ENCODE assay signal across 8 mouse cellular contexts in genomic region chr11:29246883-29247650, GRCm38 (mm10). TPM values are rescaled to one million over a fixed set of nuclear protein-coding genes. Genes with fewer than 3 reads are reported as not detected.
DNase-seq lines count a peak whose midpoint lies in the region; ATAC-seq lines count a peak whose summit lies in the region.

Cfap36 (minus strand) TSS chr11:29247409.

- H3K9ac ChIP-seq in hindbrain, embryonic 16.5 days (ENCODE audit: low read depth, low read length): peak within 1 kb of the TSS; percentile 88

- no peaks in the 10 kb centered on the region for H3K79me2 ChIP-seq in macrophage (ENCODE audit: inconsistent target)

- ATAC-seq in hindbrain, embryonic 16.5 days: peak; percentile 100

- WGBS in hindbrain, embryonic 16.5 days: under 1% methylated on average over 53 of the region's 53 CpGs
- WGBS in macrophage (ENCODE audit: missing documents): under 1% methylated on average over 53 of the region's 53 CpGs

- H3K27me3 ChIP-seq in hindbrain, embryonic 16.5 days (replicated peaks; ENCODE audit: control insufficient read depth, insufficient read depth, low read length): no peaks in the 10 kb centered on the region

- H3K4me3 ChIP-seq in hindbrain, embryonic 16.5 days (ENCODE audit: low read length): peak within 1 kb of the TSS; percentile 94
- H3K4me3 ChIP-seq in macrophage (ENCODE audit: inconsistent target): peak within 1 kb of the TSS; percentile 75

- H3K4me2 ChIP-seq in hindbrain, embryonic 16.5 days (ENCODE audit: low read length): peak within 1 kb of the TSS; percentile 80

- no peaks in the 10 kb centered on the region for H3K9me3 ChIP-seq in hindbrain, embryonic 16.5 days (ENCODE audit: control insufficient read depth, low read length)

- DNase-seq in WW6 (ENCODE audit: low read depth, low spot score): peak; percentile 96
- peak; percentile 72 to 90 for DNase-seq in cerebellum, postnatal 4 days (ENCODE audit: low spot score in 2 of 2)
- peak; percentile 92 for DNase-seq in gastrocnemius, adult 18-20 months (ENCODE audit: low spot score)
- DNase-seq in left cerebral cortex, adult 18-20 months (ENCODE audit: low spot score in 2 of 2): peak; percentile 86 to 91
- peak; percentile 96 for DNase-seq in right cerebral cortex, adult 18-20 months
- peak; percentile 55 for DNase-seq in urinary bladder, postnatal 10 days (ENCODE audit: low spot score)

- peaks cover 3% of the 10 kb centered on the region; the same call in 1 of the 2 replicates for H3K36me3 ChIP-seq in hindbrain, embryonic 16.5 days (ENCODE audit: control insufficient read depth, insufficient read depth, low read length)
- 0 out of 2 replicates have a peak, but pooled peaks cover 3% of the 10 kb centered on the region for H3K36me3 ChIP-seq in macrophage (ENCODE audit: inconsistent target)

- H3K27ac ChIP-seq in hindbrain, embryonic 16.5 days (ENCODE audit: low read depth, low read length): peak within 1 kb of the TSS; percentile 93
- H3K27ac ChIP-seq in macrophage: no peak within 1 kb of the TSS

- H3K4me1 ChIP-seq in hindbrain, embryonic 16.5 days (ENCODE audit: control insufficient read depth, insufficient read depth, low read depth, low read length): peaks cover 13% of the 10 kb centered on the region

RNA-seq across cellular contexts. Expression of gene Cfap36, which starts in this region (rescaled TPM):
- 10 to 100 TPM in 1 of 2 experiments, 1 to 10 TPM in 1; 8.2 to 12.2 TPM for total RNA-seq in gastrocnemius, adult 18-20 months (2021)
- 121 and 146 TPM in 2 replicates for polyA plus RNA-seq in hindbrain, embryonic 16.5 days (2015; fragmentation: Nextera tagmentation; extraction: Ambion mirVana)
- 100 to 1,000 TPM; 123 to 125 TPM for total RNA-seq in left cerebral cortex, adult 18-20 months (2021)
- total RNA-seq in macrophage (2018; cell fraction: chromatin; rRNA removed): 10 to 100 TPM in 18 of 26 experiments, 1 to 10 TPM in 8; 2.1 to 43.3 (median 14.9) TPM
- total RNA-seq in macrophage (2018; cell fraction: cytosol; rRNA removed): 10 to 100 TPM; 14.0 to 26.9 (median 19.5) TPM
- 10 to 100 TPM in 14 of 26 experiments, 1 to 10 TPM in 12; 3.8 to 21.9 (median 10.6) TPM for total RNA-seq in macrophage (2018; cell fraction: nucleus; rRNA removed)
- polyA plus RNA-seq in macrophage (2018): 17.4 to 33.0 TPM (median 17.6 TPM) in 3 replicates

Comparison
In these comparisons a context has a peak if more than half of its experiments do, and no peak if none do; other contexts are left out.
1. RNA of gene Cfap36 (total RNA-seq): 123 to 125 TPM in left cerebral cortex, adult 18-20 months; 8.2 to 12.2 TPM in gastrocnemius, adult 18-20 months; every median in the first group is over 4 times any median in the second.
2. Peak in every context shown above with its lines, with median percentiles within 50 percentile points of each other: DNase-seq.